In genomic region chr2:122116888-122117287, GRCm38 (mm10) we compare ENCODE assay signal across 10 mouse cellular contexts. TPM values are rescaled to one million over a fixed set of nuclear protein-coding genes. Genes with fewer than 3 reads are reported as not detected.
DNase-seq lines count a peak whose midpoint lies in the region; ATAC-seq and TF ChIP-seq lines count a peak whose summit lies in the region.
"Had no signal": no experiment of that assay in that cellular context is flagged by ENCODE, and none has a peak within 500 bp of the region (broad histone marks: within the 10 kb centered on the region; RNA-seq: fewer than 3 reads in every experiment).

No protein-coding gene starts in this region.

- no peak overlapping the region for H3K9ac ChIP-seq in heart, embryonic 11.5 days (ENCODE audit: low read depth, low read length)
- H3K9ac ChIP-seq in ES-E14 (ENCODE audit: insufficient read depth, low read depth, low read length, poor library complexity, severe bottlenecking): no peak overlapping the region
- peak overlapping the region; percentile 94; the same call in 1 of the 2 replicates for H3K9ac ChIP-seq in hindbrain, embryonic 14.5 days
- H3K9ac ChIP-seq in midbrain, embryonic 13.5 days (replicated peaks): no peak overlapping the region

- no peak for DNase-seq in heart, adult 18-20 months
- no peak for DNase-seq in ES-E14 (ENCODE audit: low read depth, low spot score)
- DNase-seq in hindbrain, embryonic 14.5 days (ENCODE audit: low spot score): no peak
- no peak for DNase-seq in left cerebral cortex, postnatal 25 days (ENCODE audit: low spot score in 2 of 2)
- no peak for DNase-seq in yolk sac, embryonic 10.5 days (ENCODE audit: low spot score)
- DNase-seq in thymus, postnatal 0 days (ENCODE audit: low spot score): no peak

- H3K36me3 ChIP-seq in heart, embryonic 11.5 days (ENCODE audit: control insufficient read depth, insufficient read depth, low read length): peaks cover 3% of the 10 kb centered on the region; the same call in 1 of the 2 replicates
- peaks cover under 1% of the 10 kb centered on the region for H3K36me3 ChIP-seq in ES-E14 (ENCODE audit: control insufficient read depth, insufficient read depth, low read length, poor library complexity, severe bottlenecking)
- H3K36me3 ChIP-seq in hindbrain, embryonic 14.5 days (replicated peaks; ENCODE audit: control insufficient read depth, insufficient read depth): peaks cover 21% of the 10 kb centered on the region
- peaks cover 16% of the 10 kb centered on the region for H3K36me3 ChIP-seq in midbrain, embryonic 13.5 days

- H3K4me1 ChIP-seq in heart, embryonic 11.5 days (ENCODE audit: control insufficient read depth, insufficient read depth, low read length): 0 out of 2 replicates have a peak, but pooled peaks cover 5% of the 10 kb centered on the region
- H3K4me1 ChIP-seq in ES-E14 (ENCODE audit: control insufficient read depth in 2 of 2, insufficient read depth in 2 of 2, low read length in 2 of 2, poor library complexity in 1 of 2): no peaks in the 10 kb centered on the region; a peak in 1 of 4 replicates
- peaks cover 11% of the 10 kb centered on the region for H3K4me1 ChIP-seq in hindbrain, embryonic 14.5 days (replicated peaks; ENCODE audit: control insufficient read depth, insufficient read depth, low read length)
- H3K4me1 ChIP-seq in midbrain, embryonic 13.5 days (replicated peaks): peaks cover 14% of the 10 kb centered on the region

- H3K9me3 ChIP-seq in heart, embryonic 11.5 days (replicated peaks; ENCODE audit: control insufficient read depth, low read length): no peaks in the 10 kb centered on the region
- H3K9me3 ChIP-seq in ES-E14 (ENCODE audit: control insufficient read depth, insufficient read depth, low read depth, low read length): no peaks in the 10 kb centered on the region
- no peaks in the 10 kb centered on the region for H3K9me3 ChIP-seq in hindbrain, embryonic 14.5 days (ENCODE audit: control insufficient read depth, low read length)
- H3K9me3 ChIP-seq in midbrain, embryonic 13.5 days: no peaks in the 10 kb centered on the region

- peak overlapping the region; percentile 70; the same call in 1 of the 2 replicates for H3K4me3 ChIP-seq in heart, embryonic 11.5 days (ENCODE audit: low read depth, low read length)
- H3K4me3 ChIP-seq in ES-E14 (ENCODE audit: insufficient read depth in 1 of 2, low read depth in 1 of 2, low read length in 2 of 2, poor library complexity in 1 of 2, severe bottlenecking in 1 of 2): 0 out of 4 replicates have a peak overlapping the region, but pooled peaks of 1 of the 2 experiments have one; percentile 82
- H3K4me3 ChIP-seq in hindbrain, embryonic 14.5 days (replicated peaks; ENCODE audit: low read length): peak overlapping the region; percentile 82; the same call in 1 of the 2 replicates
- H3K4me3 ChIP-seq in midbrain, embryonic 13.5 days (replicated peaks): peak overlapping the region; percentile 95

- H3K4me2 ChIP-seq in heart, embryonic 11.5 days: no peak overlapping the region; the same call in 1 of the 2 replicates
- H3K4me2 ChIP-seq in hindbrain, embryonic 14.5 days (replicated peaks): peak overlapping the region; percentile 58
- H3K4me2 ChIP-seq in midbrain, embryonic 13.5 days (replicated peaks): peak overlapping the region; percentile 69

- WGBS in heart, embryonic 11.5 days (ENCODE audit: insufficient replicate concordance): 85% methylated on average over 2 of the region's 2 CpGs
- WGBS in hindbrain, embryonic 14.5 days: 87% methylated on average over 2 of the region's 2 CpGs
- WGBS in midbrain, embryonic 13.5 days: 89% methylated on average over 2 of the region's 2 CpGs

- H3K27ac ChIP-seq in heart, embryonic 11.5 days (ENCODE audit: low read depth, low read length): no peak overlapping the region
- no peak overlapping the region for H3K27ac ChIP-seq in ES-E14 (ENCODE audit: insufficient read depth, low read depth, low read length, poor library complexity, severe bottlenecking)
- H3K27ac ChIP-seq in hindbrain, embryonic 14.5 days: no peak overlapping the region
- no peak overlapping the region for H3K27ac ChIP-seq in midbrain, embryonic 13.5 days

- in situ Hi-C loops in ES-E14 (cut with MboI; ENCODE audit: low sequenced_read_pairs in 2 of 2, unreplicated experiment in 2 of 2): no loop called here

- ATAC-seq in heart, embryonic 11.5 days (replicated peaks; ENCODE audit: insufficient number of reproducible peaks, low FRiP score, low TSS enrichment): no peak
- no peak for ATAC-seq in hindbrain, embryonic 14.5 days (ENCODE audit: low FRiP score)
- ATAC-seq in midbrain, embryonic 13.5 days: no peak

- intact Hi-C loops in left cerebral cortex, postnatal 25 days (cut with DNase I): loop anchor here (5.0 kb wide), 1 partner anchor 260 kb away; no protein-coding TSS in a partner anchor

- H3K27me3 ChIP-seq in heart, embryonic 11.5 days (ENCODE audit: control insufficient read depth, insufficient read depth, low read length): no peaks in the 10 kb centered on the region
- H3K27me3 ChIP-seq in hindbrain, embryonic 14.5 days (ENCODE audit: control insufficient read depth, insufficient read depth, low read length): no peaks in the 10 kb centered on the region
- no peaks in the 10 kb centered on the region for H3K27me3 ChIP-seq in midbrain, embryonic 13.5 days

TF ChIP-seq in ES-E14, 5 proteins besides CTCF, POLR2A, EP300 and RAD21:
- no peak for TF ChIP-seq CHD2 (IDR thresholded peaks at IDR 0.05; ENCODE audit: low read depth, low read length)
- TF ChIP-seq MAFK (IDR thresholded peaks at IDR 0.05; ENCODE audit: insufficient read depth, low read depth, low read length): peak; percentile 99

RNA-seq across cellular contexts. Expression of gene Spg11, which starts 1.3 kb away (rescaled TPM):
- 7.0 and 7.7 TPM in 2 replicates for polyA plus RNA-seq in heart, embryonic 11.5 days (2014; fragmentation: Nextera tagmentation; extraction: Ambion mirVana)
- 10 to 100 TPM; 10.7 to 13.1 TPM for total RNA-seq in heart, adult 18-20 months (2021)
- 15.4 and 18.2 TPM in 2 replicates for total RNA-seq in ES-E14 (2012; rRNA removed)
- 9.6 and 10.8 TPM in 2 replicates for polyA plus RNA-seq in hindbrain, embryonic 14.5 days (2014; fragmentation: Nextera tagmentation; extraction: Ambion mirVana)
- polyA plus RNA-seq in midbrain, embryonic 13.5 days (2015; fragmentation: Nextera tagmentation; extraction: Ambion mirVana): 9.7 and 11.2 TPM in 2 replicates
- 10 to 100 TPM; 14.9 to 16.6 TPM for total RNA-seq in left cerebral cortex, postnatal 25 days (2021)
- 5.8 and 6.9 TPM in 2 replicates for polyA plus RNA-seq in thymus, postnatal 0 days (2015; fragmentation: Nextera tagmentation; extraction: Ambion mirVana)

RNA-seq across cellular contexts. Expression of gene B2m, which starts 30.6 kb away (rescaled TPM):
- 224 and 240 TPM in 2 replicates for polyA plus RNA-seq in heart, embryonic 11.5 days (2014; fragmentation: Nextera tagmentation; extraction: Ambion mirVana)
- 100 to 1,000 TPM; 297 to 515 TPM for total RNA-seq in heart, adult 18-20 months (2021)
- 38.4 and 73.8 TPM in 2 replicates for total RNA-seq in ES-E14 (2012; rRNA removed)
- 113 and 135 TPM in 2 replicates for polyA plus RNA-seq in hindbrain, embryonic 14.5 days (2014; fragmentation: Nextera tagmentation; extraction: Ambion mirVana)
- 82.5 and 82.7 TPM in 2 replicates for polyA plus RNA-seq in midbrain, embryonic 13.5 days (2015; fragmentation: Nextera tagmentation; extraction: Ambion mirVana)
- total RNA-seq in left cerebral cortex, postnatal 25 days (2021): 100 to 1,000 TPM; 104 to 107 TPM
- 1,787 and 1,863 TPM in 2 replicates for polyA plus RNA-seq in thymus, postnatal 0 days (2015; fragmentation: Nextera tagmentation; extraction: Ambion mirVana)

RNA-seq across cellular contexts. Expression of gene Trim69, which starts 43.6 kb away (rescaled TPM):
- polyA plus RNA-seq in heart, embryonic 11.5 days (2014; fragmentation: Nextera tagmentation; extraction: Ambion mirVana): 0.14 TPM in 1 of 2 replicates, not detected in the other
- total RNA-seq in heart, adult 18-20 months (2021): not detected
- total RNA-seq in ES-E14 (2012; rRNA removed): not detected in 2 replicates
- not detected in 2 replicates for polyA plus RNA-seq in hindbrain, embryonic 14.5 days (2014; fragmentation: Nextera tagmentation; extraction: Ambion mirVana)
- not detected in 2 replicates for polyA plus RNA-seq in midbrain, embryonic 13.5 days (2015; fragmentation: Nextera tagmentation; extraction: Ambion mirVana)
- total RNA-seq in left cerebral cortex, postnatal 25 days (2021): not detected
- 0.08 and 0.14 TPM in 2 replicates for polyA plus RNA-seq in thymus, postnatal 0 days (2015; fragmentation: Nextera tagmentation; extraction: Ambion mirVana)
- total RNA-seq: hematopoietic stem cell, adult 5-6 weeks; left cerebral cortex, postnatal 14 days had no signal
